Mouse (Mus musculus) brain, embryonic 18.5 days (tissue): Measurements from ENCODE around the gene Scml4.

Source experiments
- DNase-seq: peaks from one replicate; pipeline ENCODE4 v3.0.0-alpha.2; 2012; ENCODE audit warnings: low read depth, low spot score

Gene Scml4

GRCm38 (mm10) chr10:42860159-42860911, at the start of gene Scml4:
Gene Scml4, plus strand, starts transcription at chr10:42860370.
- DNase-seq = peak; percentile 81

GRCm38 (mm10) chr10:42825923-42826322, 34.2 kb upstream of the Scml4 start:
- DNase-seq = no peak

DNA sequence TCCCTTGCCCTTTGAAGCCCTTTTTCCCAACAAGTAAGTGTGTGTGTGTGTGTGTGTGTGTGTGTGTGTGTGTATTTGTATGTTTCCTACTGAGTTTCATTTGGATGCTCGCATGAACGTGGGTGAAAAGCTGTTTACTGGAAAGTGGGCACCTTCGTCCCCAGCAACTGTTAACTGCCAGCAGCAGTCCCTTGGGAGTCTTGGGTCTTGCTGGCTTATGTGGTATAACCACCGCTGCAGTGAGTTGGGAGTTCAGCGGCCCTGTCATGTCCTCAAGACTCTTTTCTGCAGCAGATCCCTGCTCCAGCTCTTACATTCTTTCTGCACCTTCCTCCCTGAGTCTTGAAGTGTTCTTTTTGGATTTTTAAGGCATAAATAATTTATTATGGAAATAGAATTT, 33.0 kb upstream of the Scml4 start:
- no peak for DNase-seq

DNA sequence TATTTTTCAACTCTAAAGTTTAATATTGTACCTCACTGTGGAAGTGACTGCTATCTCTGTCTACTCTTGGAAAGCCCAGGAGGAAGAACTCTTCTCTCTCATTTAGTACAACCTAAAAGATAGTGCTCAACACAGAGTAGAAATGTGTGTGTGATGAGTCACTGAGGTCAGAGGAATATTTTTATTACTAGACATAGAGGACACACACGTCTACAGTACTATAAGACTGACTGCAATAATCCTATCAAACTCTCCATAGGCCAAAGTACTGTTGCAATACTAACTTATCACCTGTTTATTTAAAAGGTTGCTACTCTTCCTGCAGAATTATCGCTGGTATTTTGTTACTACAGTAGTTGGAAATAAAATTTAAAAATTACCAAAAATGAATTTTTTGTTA, 30.2 kb upstream of the Scml4 start:
- DNase-seq = no peak

- no peak for DNase-seq
Observed at GRCm38 (mm10) chr10:42830409-42830808, 29.8 kb upstream of the Scml4 start.

- no peak for DNase-seq
Observed at GRCm38 (mm10) chr10:42832677-42833076, 27.5 kb upstream of the Scml4 start.

DNA sequence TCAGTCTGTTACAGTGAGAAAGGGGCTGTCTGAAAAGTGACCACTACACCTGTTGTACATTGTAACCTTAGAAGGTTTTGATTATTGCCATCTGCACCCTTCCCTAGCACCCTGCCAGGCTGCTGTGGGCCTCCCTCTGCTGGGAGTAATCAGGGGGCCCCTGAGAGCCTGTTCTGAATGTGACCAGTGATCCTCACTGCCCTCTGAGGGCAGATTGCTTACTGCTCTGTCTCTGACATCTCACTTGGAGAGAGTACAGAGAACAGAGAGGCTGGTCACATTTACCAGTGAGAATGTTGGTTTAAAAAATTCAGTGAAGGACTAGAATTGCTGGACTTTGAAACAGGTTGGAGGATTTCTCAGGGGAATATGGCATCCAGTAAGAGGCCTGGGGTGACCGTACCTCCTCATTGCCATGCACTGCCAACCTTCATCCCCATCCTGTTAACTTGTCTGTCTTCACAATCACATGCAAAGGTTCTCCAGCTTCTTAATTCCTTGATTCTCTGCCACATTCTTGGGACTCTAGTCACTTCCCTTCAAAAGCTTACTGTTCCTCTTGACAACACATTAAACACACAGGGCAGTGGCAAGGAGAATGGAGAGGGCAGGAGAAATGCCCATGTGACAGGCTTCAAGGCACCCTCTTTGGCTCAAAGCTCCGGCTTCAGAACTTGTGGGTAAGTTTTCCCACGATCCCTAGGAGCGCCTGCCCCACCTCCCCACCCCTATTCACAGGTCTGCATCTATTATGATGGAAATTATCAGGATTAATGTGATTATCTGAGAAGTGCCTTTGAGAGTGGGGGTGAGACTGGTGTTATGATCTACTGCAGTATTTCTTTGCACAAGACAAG, 26.1 kb upstream of the Scml4 start:
- DNase-seq = peak; percentile 36

DNA sequence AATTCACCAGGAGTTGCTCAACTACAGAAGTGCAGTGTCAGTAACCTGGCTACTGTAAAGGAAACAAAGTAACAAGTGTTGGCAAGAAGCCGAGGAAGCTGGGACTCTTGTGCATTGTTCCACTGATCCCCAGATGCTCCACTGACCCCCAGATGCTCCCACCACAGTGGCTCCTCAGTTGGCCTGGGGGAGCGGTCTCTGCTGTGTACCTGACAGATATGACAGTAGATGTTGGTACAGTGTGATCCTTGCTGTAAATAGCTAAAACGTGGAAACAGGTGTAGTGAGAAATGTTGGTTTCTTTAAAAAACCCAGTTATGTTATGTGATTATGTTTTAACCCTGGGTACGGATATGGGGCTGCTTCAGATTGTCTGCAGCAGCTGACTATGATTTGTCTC, 22.1 kb upstream of the Scml4 start:
- DNase-seq = no peak

- no peak for DNase-seq
Observed at GRCm38 (mm10) chr10:42838736-42839135, 21.4 kb upstream of the Scml4 start.

DNA sequence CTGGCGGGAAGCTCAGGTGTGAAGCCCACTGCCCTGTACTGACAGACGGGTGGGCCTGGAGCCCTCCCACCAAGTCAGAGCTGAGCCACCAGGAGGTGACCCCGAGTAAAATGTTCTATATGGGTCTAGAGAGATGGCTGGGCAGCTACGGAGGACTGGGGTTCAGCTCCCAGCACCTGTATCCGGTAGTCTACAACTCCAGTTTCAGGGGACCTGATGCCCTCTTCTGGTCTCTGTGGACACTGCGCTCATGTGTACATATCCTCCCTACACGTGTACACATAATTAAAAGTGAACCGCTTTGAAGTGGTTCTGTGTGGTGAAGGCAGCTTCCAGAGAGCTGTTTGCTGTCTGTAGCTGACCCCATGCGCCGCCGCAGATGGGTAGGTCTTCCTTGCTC, 20.1 kb upstream of the Scml4 start:
- no peak for DNase-seq

- no peak for DNase-seq
Observed at GRCm38 (mm10) chr10:42841531-42842195, 18.5 kb upstream of the Scml4 start.

DNA sequence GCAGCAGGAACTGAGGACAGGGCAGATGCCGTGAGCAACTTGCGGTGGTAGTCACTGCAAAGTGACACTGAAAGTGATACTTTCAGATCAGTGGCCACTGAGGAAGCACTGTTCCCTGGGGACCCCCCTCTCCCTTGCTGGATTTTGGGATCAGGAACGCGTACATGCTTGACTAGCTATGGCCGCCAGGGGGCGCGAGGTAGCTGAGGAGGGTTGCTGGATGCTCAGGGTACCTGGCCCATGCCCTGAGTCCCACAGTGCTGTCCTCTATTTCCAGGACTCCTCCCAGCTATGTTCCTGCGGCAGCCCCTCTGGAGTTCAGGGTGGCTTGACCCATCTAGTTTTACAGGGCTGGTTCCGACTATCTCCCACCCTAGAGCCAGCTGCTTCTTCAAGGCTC, 17.8 kb upstream of the Scml4 start:
- DNase-seq = no peak

DNA sequence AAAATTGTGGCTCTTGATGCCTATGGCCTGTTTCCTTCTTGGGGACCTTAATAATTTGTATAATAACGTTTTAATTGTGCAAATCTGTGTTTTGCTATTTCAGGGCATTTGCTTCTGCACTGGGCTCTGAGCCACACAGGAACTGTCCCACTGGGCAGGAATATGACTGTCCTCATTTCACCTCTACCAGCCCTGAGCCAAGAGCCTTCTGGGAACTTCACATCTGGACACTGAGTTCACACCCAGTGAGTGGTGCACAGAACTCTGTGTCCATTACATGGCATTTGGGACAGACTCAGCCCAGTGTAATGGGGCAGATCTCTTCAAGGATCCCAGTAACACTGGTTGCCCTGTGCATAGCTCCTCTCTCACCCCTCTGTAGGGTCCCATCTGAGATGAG, 16.8 kb upstream of the Scml4 start:
- DNase-seq = no peak

- no peak for DNase-seq
Observed at GRCm38 (mm10) chr10:42845480-42845879, 14.7 kb upstream of the Scml4 start.

DNA sequence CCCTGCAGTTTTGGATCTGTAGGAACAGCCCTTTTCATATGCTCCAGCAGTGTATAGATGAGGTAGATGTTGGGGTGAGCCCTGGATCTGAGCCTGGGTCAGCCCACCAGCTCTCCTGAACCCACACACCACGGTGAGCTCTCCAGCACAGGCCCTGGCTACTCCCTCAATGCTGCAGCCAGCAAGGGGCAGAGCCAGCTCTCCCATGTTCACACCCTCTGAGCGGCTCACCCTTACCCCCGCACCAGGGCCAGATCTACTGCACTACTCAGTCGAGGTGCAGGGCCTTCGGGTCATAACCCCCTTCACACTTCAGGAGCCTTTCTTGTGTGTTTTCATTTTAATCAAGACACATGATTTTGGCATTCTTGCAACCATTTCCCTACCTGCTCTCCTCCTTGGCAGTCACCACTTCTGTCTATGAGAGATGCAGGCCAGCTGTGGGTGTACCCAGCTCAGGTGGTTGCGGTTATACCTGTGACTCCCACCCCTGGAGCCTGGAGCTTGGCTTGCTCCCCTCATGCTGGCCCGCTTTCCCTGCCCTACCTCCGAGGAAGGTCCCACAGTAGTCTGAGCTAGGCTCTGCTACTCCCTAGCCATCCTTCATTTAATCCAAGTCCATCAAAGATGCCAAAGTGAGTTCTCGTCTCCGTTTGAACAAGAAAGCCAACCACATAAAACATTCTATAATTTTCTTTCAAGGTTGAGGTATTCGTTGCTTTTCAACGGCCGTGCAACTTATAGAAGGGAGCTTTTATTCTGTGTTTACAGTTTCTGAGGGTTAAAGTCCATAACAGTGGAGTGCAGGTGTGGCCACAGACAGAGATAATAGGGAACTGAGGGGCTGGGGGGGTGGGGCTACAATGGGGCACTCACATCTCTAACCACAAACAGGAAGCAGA, 11.7 kb upstream of the Scml4 start:
- DNase-seq = no peak

- DNase-seq = no peak
Observed at GRCm38 (mm10) chr10:42849081-42849400, 11.1 kb upstream of the Scml4 start.

DNA sequence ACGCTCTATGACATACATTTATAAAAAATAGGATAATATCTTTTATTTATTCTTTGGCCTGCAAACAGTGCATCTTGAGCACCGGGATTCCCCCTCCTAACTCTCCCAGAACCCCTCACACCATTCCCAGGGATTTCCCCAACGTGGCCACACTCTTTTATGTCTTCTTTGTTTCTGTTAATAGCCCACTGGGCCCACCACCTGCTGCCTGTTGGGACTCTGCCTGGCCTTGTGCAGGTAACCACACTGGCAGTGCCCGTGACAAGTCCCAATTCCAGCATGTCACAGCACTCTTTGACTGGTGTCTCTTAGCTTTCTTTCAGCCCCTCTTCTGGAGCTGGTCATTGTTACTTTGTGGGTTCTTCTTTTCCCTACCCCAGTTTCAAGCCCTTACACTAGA, 5.3 kb upstream of the Scml4 start:
- DNase-seq = no peak

GRCm38 (mm10) chr10:42855250-42855649, 4.9 kb upstream of the Scml4 start:
- DNase-seq = no peak

- no peak for DNase-seq
Observed at GRCm38 (mm10) chr10:42856574-42856973, 3.6 kb upstream of the Scml4 start.

DNA sequence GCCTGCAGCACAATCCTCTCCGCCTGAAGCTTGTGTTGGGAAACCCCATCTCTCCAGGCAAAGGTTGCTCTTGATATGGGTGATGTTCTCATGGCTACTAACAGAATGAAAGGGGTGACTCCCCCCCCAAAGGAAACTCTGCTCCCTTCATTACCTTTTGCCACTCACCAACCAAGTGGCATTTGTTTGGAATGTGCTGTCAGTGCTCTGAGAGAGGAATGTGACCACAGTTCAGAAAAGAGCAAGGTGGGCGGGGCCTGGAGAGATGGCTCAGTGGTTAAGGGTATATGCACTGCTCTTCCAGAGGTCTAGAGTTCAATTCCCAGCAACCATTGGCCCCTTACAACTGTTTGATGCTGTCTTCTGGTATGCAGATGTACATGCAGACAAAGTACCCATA, 3.1 kb upstream of the Scml4 start:
- DNase-seq = no peak

GRCm38 (mm10) chr10:42859781-42860158, 400 bp upstream of the Scml4 start:
- no peak for DNase-seq

DNA sequence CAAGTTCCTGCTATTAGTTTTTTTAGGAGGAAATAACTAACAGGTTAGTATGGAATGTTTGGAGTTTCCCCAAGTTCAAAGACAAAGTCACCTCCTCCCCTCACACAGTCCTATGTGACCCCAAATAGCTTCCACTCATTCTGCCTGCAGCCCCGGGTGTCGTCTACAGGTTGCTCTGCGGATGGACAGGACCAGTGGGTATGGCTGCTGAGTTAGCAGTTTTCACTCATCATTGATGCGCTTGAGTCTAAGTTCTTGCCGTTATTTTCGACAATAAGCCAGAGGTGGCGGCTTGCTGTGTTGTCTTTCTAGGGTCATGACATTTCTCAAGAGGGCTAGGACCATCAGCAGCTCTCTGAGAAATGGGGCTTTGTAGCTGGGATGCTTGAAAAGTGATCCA, 1.3 kb downstream of the Scml4 start:
- no peak for DNase-seq
